Mouse (Mus musculus): ENCODE measurements around the gene Ehd1.

- TF ChIP-seq POLR2A (IDR thresholded peaks at IDR 0.05; ENCODE audit: insufficient read length, low read depth) = no peak
- no peak for TF ChIP-seq USF1 (IDR thresholded peaks at IDR 0.05; ENCODE audit: low read depth)
- TF ChIP-seq MAX (IDR thresholded peaks at IDR 0.05; ENCODE audit: low read depth) = no peak
- TF ChIP-seq REST (IDR thresholded peaks at IDR 0.05; ENCODE audit: insufficient read depth, insufficient read length) = no peak
- no peak for TF ChIP-seq E2F4 (IDR thresholded peaks at IDR 0.05; ENCODE audit: insufficient read depth)
Observed at GRCm38 (mm10) chr19:6231036-6231435, 45.5 kb upstream of the Ehd1 start.

Data from myocyte (in vitro differentiated cells).